Mouse (Mus musculus) spleen, adult 2 months (tissue): Measurements from ENCODE around the gene Cnih1. TPM values are rescaled to one million over a fixed set of nuclear protein-coding genes. Genes with fewer than 3 reads are reported as not detected.

ENCODE experiments used
- DNase-seq, 2 experiments: peaks; one replicate each; pipeline versions ENCODE4 v3.0.0 to v3.0.0-alpha.2; 2012 to 2021; ENCODE audit warnings: low spot score in 2 of 2, low read depth in 1 of 2
- H3K27ac ChIP-seq: fragments of 200-500 bp; 2 replicates; pipeline ENCODE4 v1.5.1; 2012; ENCODE audit warnings: low read length, inconsistent platforms; ENCODE audit not compliant: insufficient read depth
- H3K27me3 ChIP-seq: fragments of 200-500 bp; 2 replicates; pipeline ENCODE4 v1.6.1; 2012; ENCODE audit warnings: mild to moderate bottlenecking, moderate library complexity, low read length, inconsistent platforms; ENCODE audit not compliant: control insufficient read depth, insufficient read depth
- H3K36me3 ChIP-seq: fragments of 200-500 bp; 2 replicates; pipeline ENCODE4 v1.6.1; 2012; ENCODE audit warnings: mild to moderate bottlenecking, low read length, inconsistent platforms; ENCODE audit not compliant: control insufficient read depth, insufficient read depth
- H3K4me1 ChIP-seq: fragments of 200-500 bp; 2 replicates; pipeline ENCODE4 v1.6.1; 2011; ENCODE audit warnings: inconsistent platforms; ENCODE audit not compliant: control insufficient read depth, insufficient read depth, insufficient read length
- H3K4me3 ChIP-seq: fragments of 200-500 bp; 2 replicates; pipeline ENCODE4 v1.5.1; 2011; ENCODE audit warnings: mild to moderate bottlenecking, inconsistent platforms; ENCODE audit not compliant: insufficient read depth, insufficient read length; ENCODE audit errors: extremely low read depth
- CTCF ChIP-seq: fragments of 200-500 bp; IDR thresholded peaks from 2 replicates; pipeline ENCODE4 v1.5.1; 2011; ENCODE audit warnings: mild to moderate bottlenecking, inconsistent platforms; ENCODE audit not compliant: insufficient read depth, insufficient read length, insufficient replicate concordance; ENCODE audit errors: extremely low read depth
- POLR2A ChIP-seq: fragments of 200-500 bp; IDR thresholded peaks from 2 replicates; pipeline ENCODE4 v1.6.1; 2011; ENCODE audit warnings: low read depth, low read length, inconsistent platforms
- WGBS: fragments of 180-500 bp; shearing (Covaris S2); methylation state at CpG from one replicate; pipeline ENCODE4 v1.1.7; 2018; 5-methylcytosine and 5-hydroxymethylcytosine counted together
- polyA plus RNA-seq: library from polyadenylated mRNA; depleted of rRNA; stranded (reverse); fragments of >200 nt; gene quantifications from 2 replicates; pipeline ENCODE4 v1.2.3, GENCODE M21; 2012

The Cnih1 gene
- polyA plus RNA-seq, 1 experiment = 32.3 TPM

- peaks cover 39% of the 10 kb centered on the region for H3K36me3 ChIP-seq
- DNase-seq = no peak
- no peak for TF ChIP-seq CTCF
- TF ChIP-seq POLR2A = no peak
- 92% methylated on average over 7 of the region's 7 CpGs for WGBS
- H3K4me1 ChIP-seq = no peaks in the 10 kb centered on the region
- H3K27me3 ChIP-seq = no peaks in the 10 kb centered on the region
- H3K27ac ChIP-seq = no peak overlapping the region
- H3K4me3 ChIP-seq = no peak overlapping the region
Observed at GRCm38 (mm10) chr14:46779217-46779616, 9.0 kb downstream of the Cnih1 start.

- H3K4me3 ChIP-seq = no peak overlapping the region
- peaks cover 39% of the 10 kb centered on the region for H3K36me3 ChIP-seq
- no peaks in the 10 kb centered on the region for H3K27me3 ChIP-seq
- DNase-seq = no peak
- 96% methylated on average over 9 of the region's 9 CpGs for WGBS
- no peak overlapping the region for H3K27ac ChIP-seq
- no peaks in the 10 kb centered on the region for H3K4me1 ChIP-seq
- TF ChIP-seq POLR2A (no peak), CTCF (no peak)
Observed at GRCm38 (mm10) chr14:46778756-46779155, 9.5 kb downstream of the Cnih1 start.

- Histone ChIP-seq H3K4me1 (no peaks in the 10 kb centered on the region), H3K27me3 (no peaks in the 10 kb centered on the region), H3K4me3 (no peak overlapping the region), H3K27ac (no peak overlapping the region), H3K36me3 (peaks cover 5% of the 10 kb centered on the region)
- no peak for TF ChIP-seq POLR2A
- no peak for TF ChIP-seq CTCF
- no peak for DNase-seq
- WGBS = 96% methylated on average over 6 of the region's 6 CpGs
Observed at GRCm38 (mm10) chr14:46770036-46770435, 18.2 kb downstream of the Cnih1 start.

- WGBS = 89% methylated on average over 12 of the region's 12 CpGs
- peaks cover 2% of the 10 kb centered on the region for H3K36me3 ChIP-seq
- TF ChIP-seq CTCF = no peak
- TF ChIP-seq POLR2A = no peak
- H3K4me3 ChIP-seq = no peak overlapping the region
- DNase-seq = no peak
- H3K27ac ChIP-seq = no peak overlapping the region
- no peaks in the 10 kb centered on the region for H3K4me1 ChIP-seq
- H3K27me3 ChIP-seq = no peaks in the 10 kb centered on the region
Observed at GRCm38 (mm10) chr14:46767116-46767515, 21.1 kb downstream of the Cnih1 start.

GRCm38 (mm10) chr14:46761186-46761585, 27.0 kb downstream of the Cnih1 start:
- Histone ChIP-seq H3K27me3 (no peaks in the 10 kb centered on the region), H3K27ac (no peak overlapping the region), H3K4me3 (no peak overlapping the region; the same call in 1 of the 2 replicates), H3K4me1 (peaks cover 4% of the 10 kb centered on the region; the same call in 1 of the 2 replicates), H3K36me3 (no peaks in the 10 kb centered on the region)
- 31% methylated on average over 6 of the region's 6 CpGs for WGBS
- DNase-seq = no peak
- TF ChIP-seq POLR2A (no peak), CTCF (no peak)

- peak within 1 kb of the TSS; percentile 81 for H3K4me3 ChIP-seq
- H3K4me1 ChIP-seq = peaks cover 4% of the 10 kb centered on the region; the same call in 1 of the 2 replicates
- under 1% methylated on average over 54 of the region's 54 CpGs for WGBS
- H3K27ac ChIP-seq = peak within 1 kb of the TSS; percentile 19; the same call in 1 of the 2 replicates
- no peaks in the 10 kb centered on the region for H3K27me3 ChIP-seq
- H3K36me3 ChIP-seq = no peaks in the 10 kb centered on the region
- TF ChIP-seq CTCF = no peak
- TF ChIP-seq POLR2A = no peak
- peak; percentile 88 to 90 for DNase-seq
Observed at GRCm38 (mm10) chr14:46760355-46761029, 27.7 kb downstream of the Cnih1 start, which contains the start of gene Cdkn3. Gene Cdkn3 (plus strand): TSS chr14:46760541.

- no peak for TF ChIP-seq CTCF
- TF ChIP-seq POLR2A = no peak
- Histone ChIP-seq H3K4me1 (peaks cover 4% of the 10 kb centered on the region; the same call in 1 of the 2 replicates), H3K27me3 (no peaks in the 10 kb centered on the region), H3K36me3 (no peaks in the 10 kb centered on the region), H3K27ac (no peak overlapping the region), H3K4me3 (no peak overlapping the region)
- no peak for DNase-seq
- 4% methylated on average over 7 of the region's 7 CpGs for WGBS
Observed at GRCm38 (mm10) chr14:46759970-46760354, 28.2 kb downstream of the Cnih1 start.
